Mouse (Mus musculus) stomach, adult 2 months (tissue): ENCODE results near the gene 4933417A18Rik. TPM values are rescaled to one million over a fixed set of nuclear protein-coding genes. Genes with fewer than 3 reads are reported as not detected.

Experiments
- polyA plus RNA-seq: library from polyadenylated mRNA; depleted of rRNA; stranded (reverse); fragments of >200 nt; gene quantifications from 2 replicates; pipeline ENCODE4 v1.2.3, GENCODE M21; 2012; rRNA removed

Gene 4933417A18Rik
- not detected in 2 replicates for polyA plus RNA-seq

DNA sequence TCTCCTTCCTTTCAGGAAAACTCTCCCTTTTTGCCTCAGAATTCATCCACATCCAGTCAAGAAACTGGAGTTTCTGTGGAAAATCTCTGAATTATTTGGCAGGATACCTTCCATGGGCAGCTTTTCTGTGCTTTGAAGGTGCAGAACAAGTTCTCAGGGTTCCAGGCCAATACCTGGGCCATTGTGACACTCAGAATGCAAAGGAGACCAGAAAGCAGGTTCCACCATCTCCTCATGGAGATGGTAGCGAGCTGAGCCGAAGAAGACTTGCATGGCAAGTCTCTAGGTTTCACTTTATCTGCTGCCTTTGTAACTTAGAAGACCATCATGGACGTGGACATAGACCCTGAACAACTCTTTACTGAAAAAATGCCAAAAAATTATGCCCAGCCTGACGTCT lies at the start of gene 4933417A18Rik, which contains the start of gene Fam217a:
TSS of gene 4933417A18Rik (plus strand) at position 200 of the 400 bp plus-strand sequence.
TSS of gene Fam217a (minus strand) at position 101 of the 400 bp plus-strand sequence.

GRCm38 (mm10) chr13:34875166-34875710 lies 49.0 kb upstream of the 4933417A18Rik start, which contains the start of gene Prpf4b:
TSS of gene Prpf4b (plus strand) at chr13:34875302.

DNA sequence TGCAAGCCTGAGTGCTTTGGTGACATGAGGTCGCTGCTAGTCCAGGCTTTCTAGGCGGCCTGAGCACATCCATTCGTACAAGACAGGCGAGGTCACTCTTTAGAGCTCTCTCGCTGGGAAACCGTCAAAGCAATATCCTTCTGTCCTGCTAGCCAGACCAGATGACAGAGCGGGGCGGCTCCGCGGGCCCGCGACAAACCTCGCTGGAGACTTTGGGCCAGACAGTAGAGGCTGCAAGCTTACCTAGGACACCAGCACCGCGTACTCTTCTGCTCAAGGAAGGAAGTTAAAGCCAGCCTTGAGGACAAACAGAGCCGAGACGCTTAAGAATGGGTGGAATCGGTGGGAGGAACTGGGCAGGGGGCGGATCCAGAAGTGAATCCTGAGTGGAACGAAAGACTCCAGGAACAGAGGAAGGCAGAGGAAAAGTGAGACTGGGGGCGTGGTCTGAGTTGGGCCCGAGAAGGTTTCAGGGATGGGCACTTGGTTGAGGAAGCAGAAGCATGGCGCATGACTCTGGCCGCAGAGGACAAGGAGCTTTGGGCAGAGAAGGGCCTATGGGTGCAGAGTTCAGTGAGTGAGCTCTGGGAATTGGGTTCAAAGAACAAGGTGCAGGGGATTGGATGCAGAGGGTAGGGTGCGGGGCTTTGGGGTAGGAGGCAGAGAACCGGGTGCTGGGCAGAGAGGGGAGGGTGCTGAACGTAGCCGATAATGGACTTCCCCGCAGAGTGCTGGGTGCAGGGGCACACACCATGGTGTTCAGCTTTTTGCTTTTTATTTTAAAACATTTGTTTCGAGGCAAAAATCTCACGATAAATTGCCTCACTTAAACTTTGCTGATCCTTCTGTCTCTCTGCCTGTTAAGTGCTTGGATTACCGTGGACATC lies 39.5 kb downstream of the 4933417A18Rik start, which contains the start of gene Eci3:
TSS of gene Eci3 (minus strand) at position 300 of the 887 bp plus-strand sequence.

Other genes with a start within 250 kb of the 4933417A18Rik start
- not detected in 2 replicates for gene Fam50b, start 189.6 kb upstream of the 4933417A18Rik start, polyA plus RNA-seq
- gene Prpf4b, start 49.1 kb upstream of the 4933417A18Rik start, polyA plus RNA-seq: 0.74 and 1.2 TPM in 2 replicates
- not detected in 2 replicates for gene Fam217a, start 99 bp upstream of the 4933417A18Rik start, polyA plus RNA-seq
- not detected in 2 replicates for gene Eci3, start 39.4 kb downstream of the 4933417A18Rik start, polyA plus RNA-seq
- gene Eci2, start 102.7 kb downstream of the 4933417A18Rik start, polyA plus RNA-seq: 6.9 and 8.6 TPM in 2 replicates